Mouse (Mus musculus): ENCODE data around the gene Tmem101.

DNA sequence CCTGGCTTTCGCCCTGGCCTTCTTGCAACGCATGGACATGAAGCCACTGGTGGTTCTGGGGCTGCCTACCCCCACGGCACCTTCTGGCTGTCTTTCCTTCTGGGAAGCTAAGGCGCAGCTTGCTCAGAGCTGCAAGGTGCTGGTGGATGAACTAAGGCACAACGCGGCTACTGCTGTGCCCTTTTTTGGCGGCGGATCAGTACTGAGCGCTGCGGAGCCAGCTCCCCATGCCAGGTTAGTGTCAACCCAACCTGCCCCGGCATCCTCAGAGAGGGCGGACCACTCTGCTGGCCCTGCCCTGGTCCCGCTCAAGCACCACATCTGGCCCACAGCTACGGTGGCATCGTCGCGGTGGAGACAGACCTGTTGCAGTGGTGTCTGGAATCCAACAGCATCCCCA, 9.7 kb downstream of the Tmem101 start:
- TF ChIP-seq CTCF (IDR thresholded peaks at IDR 0.05; ENCODE audit: low read depth) (no peak), EP300 (IDR thresholded peaks at IDR 0.05; ENCODE audit: low read depth) (no peak)

Data from liver, postnatal 0 days (tissue).